Mouse (Mus musculus) forebrain, postnatal 0 days (tissue): Measurements from ENCODE around the gene Sox2. TPM values are rescaled to one million over a fixed set of nuclear protein-coding genes. Genes with fewer than 3 reads are reported as not detected.

ENCODE experiments used
- ATAC-seq: fragments of 200-750 bp; cut with Nextera tagmentation; 2 replicates; pipeline ENCODE4 v1.8.0; 2017; ENCODE audit warnings: mild to moderate bottlenecking, moderate library complexity
- DNase-seq: peaks from one replicate; pipeline ENCODE4 v3.0.0-alpha.2; 2015
- H3K27ac ChIP-seq: fragments of 300-500 bp; sonication (generic); 2 replicates; pipeline ENCODE4 v1.5.1; 2014; ENCODE audit warnings: low read depth, mild to moderate bottlenecking, antibody characterized with exemption, low read length, moderate library complexity, mixed read lengths
- H3K27me3 ChIP-seq: fragments of 300-500 bp; sonication (generic); 2 replicates; pipeline ENCODE4 v1.6.1; 2014; ENCODE audit warnings: mild to moderate bottlenecking, low read length, mixed read lengths; ENCODE audit not compliant: insufficient read depth
- H3K36me3 ChIP-seq: fragments of 300-500 bp; sonication (generic); 2 replicates; pipeline ENCODE4 v1.6.1; 2014; ENCODE audit warnings: mild to moderate bottlenecking, moderate library complexity; ENCODE audit not compliant: insufficient read depth
- H3K4me1 ChIP-seq: fragments of 300-500 bp; sonication (generic); 2 replicates; pipeline ENCODE4 v1.6.1; 2014; ENCODE audit warnings: antibody characterized with exemption; ENCODE audit not compliant: insufficient read depth
- H3K4me2 ChIP-seq: fragments of 300-500 bp; sonication (generic); 2 replicates; pipeline ENCODE4 v1.6.1; 2014; ENCODE audit warnings: low read depth, mild to moderate bottlenecking, moderate library complexity
- H3K4me3 ChIP-seq: fragments of 300-500 bp; sonication (generic); 2 replicates; pipeline ENCODE4 v1.5.1; 2014; ENCODE audit warnings: low read depth, low read length, mixed read lengths
- H3K9ac ChIP-seq: fragments of 300-500 bp; sonication (generic); 2 replicates; pipeline ENCODE4 v1.6.1; 2014; ENCODE audit warnings: mild to moderate bottlenecking
- H3K9me3 ChIP-seq: fragments of 300-500 bp; sonication (generic); 2 replicates; pipeline ENCODE4 v1.6.1; 2016; ENCODE audit warnings: low read length
- CTCF ChIP-seq: sonication (generic); IDR thresholded peaks from 2 replicates; pipeline ENCODE4 v1.5.1; 2016; ENCODE audit warnings: antibody characterized with exemption, control low read depth, low read depth
- WGBS: fragments of 180-500 bp; shearing (Covaris S2); extraction: QIAGEN DNeasy Blood & Tissue Kit; methylation state at CpG from one replicate; pipeline ENCODE4 v1.1.7; 2014; 5-methylcytosine and 5-hydroxymethylcytosine counted together
- polyA plus RNA-seq: library from polyadenylated mRNA; unstranded; fragments of >200 nt; fragmentation: Nextera tagmentation; extraction: Ambion mirVana; gene quantifications from 2 replicates; pipeline ENCODE4 v1.2.1, GENCODE M21; 2015
- total RNA-seq: library from RNA; depleted of rRNA; stranded (reverse); fragments of >200 nt; gene quantifications from 2 replicates; pipeline ENCODE4 v1.2.3, GENCODE M21; 2014

Sox2 gene
- total and polyA plus RNA-seq, 2 experiments from 2014 or later, result 31.0 to 120 TPM

DNA sequence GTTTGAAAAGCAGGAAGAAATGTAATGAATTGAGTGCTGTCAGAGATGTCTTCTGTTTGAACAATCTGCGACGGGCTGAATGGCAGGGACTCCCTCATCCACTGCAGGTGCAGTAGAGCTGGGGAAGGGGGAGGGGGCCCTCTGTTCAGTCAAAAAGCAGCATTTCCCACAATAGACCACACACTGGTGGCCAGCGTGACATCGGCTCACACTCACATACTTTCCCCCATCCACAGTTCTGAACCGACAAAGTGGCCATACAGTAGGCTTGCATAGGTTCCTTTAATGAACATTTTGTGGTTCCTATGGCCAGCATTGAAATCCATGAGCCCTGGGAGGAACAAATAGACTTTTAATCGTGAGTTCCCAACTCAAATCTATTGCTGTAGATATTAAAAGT, 9.7 kb downstream of the Sox2 start:
- peak overlapping the region; percentile 88 for H3K4me2 ChIP-seq
- no peaks in the 10 kb centered on the region for H3K36me3 ChIP-seq
- peaks cover 6% of the 10 kb centered on the region for H3K4me1 ChIP-seq
- H3K4me3 ChIP-seq, result no peak overlapping the region
- H3K27me3 ChIP-seq, result 0 out of 2 replicates have a peak, but pooled peaks cover 4% of the 10 kb centered on the region
- WGBS, result 13% methylated on average over 6 of the region's 6 CpGs
- ATAC-seq (peak; percentile 27; the same call in 1 of the 2 replicates), DNase-seq (peak; percentile 74)
- no peaks in the 10 kb centered on the region for H3K9me3 ChIP-seq
- no peak for TF ChIP-seq CTCF
- H3K9ac ChIP-seq, result peak overlapping the region; percentile 47; the same call in 1 of the 2 replicates
- H3K27ac ChIP-seq, result peak overlapping the region; percentile 92

GRCm38 (mm10) chr3:34660542-34661290, 10.5 kb downstream of the Sox2 start:
- Histone ChIP-seq H3K27me3 (0 out of 2 replicates have a peak, but pooled peaks cover 4% of the 10 kb centered on the region), H3K27ac (peak overlapping the region; percentile 92), H3K9ac (peak overlapping the region; percentile 61), H3K4me2 (peak overlapping the region; percentile 88), H3K4me3 (peak overlapping the region; percentile 5; the same call in 1 of the 2 replicates), H3K4me1 (peaks cover 6% of the 10 kb centered on the region), H3K9me3 (no peaks in the 10 kb centered on the region), H3K36me3 (no peaks in the 10 kb centered on the region)
- TF ChIP-seq CTCF, result no peak
- 16% methylated on average over 14 of the region's 14 CpGs for WGBS
- ATAC-seq (no peak), DNase-seq (peak; percentile 71)

- Histone ChIP-seq H3K4me3 (peak overlapping the region; percentile 39; the same call in 1 of the 2 replicates), H3K4me1 (peaks cover 6% of the 10 kb centered on the region), H3K27me3 (0 out of 2 replicates have a peak, but pooled peaks cover 4% of the 10 kb centered on the region), H3K27ac (peak overlapping the region; percentile 92), H3K36me3 (no peaks in the 10 kb centered on the region), H3K9me3 (no peaks in the 10 kb centered on the region), H3K9ac (peak overlapping the region; percentile 61), H3K4me2 (peak overlapping the region; percentile 88)
- ATAC-seq, result no peak
- WGBS, result 4% methylated on average over 31 of the region's 32 CpGs
- no peak for TF ChIP-seq CTCF
- peak; percentile 73 for DNase-seq
These were observed 11.3 kb downstream of the Sox2 start for GRCm38 (mm10) chr3:34661341-34662007.

GRCm38 (mm10) chr3:34662008-34662711, 12.0 kb downstream of the Sox2 start:
- Histone ChIP-seq H3K9ac (peak overlapping the region; percentile 61), H3K27ac (peak overlapping the region; percentile 92), H3K27me3 (0 out of 2 replicates have a peak, but pooled peaks cover 3% of the 10 kb centered on the region), H3K9me3 (no peaks in the 10 kb centered on the region), H3K4me1 (peaks cover 6% of the 10 kb centered on the region), H3K36me3 (no peaks in the 10 kb centered on the region), H3K4me3 (peak overlapping the region; percentile 39), H3K4me2 (peak overlapping the region; percentile 88)
- DNase-seq (no peak), ATAC-seq (0 out of 2 replicates have a peak, but pooled peaks have one; percentile 8)
- 6% methylated on average over 15 of the region's 15 CpGs for WGBS
- no peak for TF ChIP-seq CTCF

DNA sequence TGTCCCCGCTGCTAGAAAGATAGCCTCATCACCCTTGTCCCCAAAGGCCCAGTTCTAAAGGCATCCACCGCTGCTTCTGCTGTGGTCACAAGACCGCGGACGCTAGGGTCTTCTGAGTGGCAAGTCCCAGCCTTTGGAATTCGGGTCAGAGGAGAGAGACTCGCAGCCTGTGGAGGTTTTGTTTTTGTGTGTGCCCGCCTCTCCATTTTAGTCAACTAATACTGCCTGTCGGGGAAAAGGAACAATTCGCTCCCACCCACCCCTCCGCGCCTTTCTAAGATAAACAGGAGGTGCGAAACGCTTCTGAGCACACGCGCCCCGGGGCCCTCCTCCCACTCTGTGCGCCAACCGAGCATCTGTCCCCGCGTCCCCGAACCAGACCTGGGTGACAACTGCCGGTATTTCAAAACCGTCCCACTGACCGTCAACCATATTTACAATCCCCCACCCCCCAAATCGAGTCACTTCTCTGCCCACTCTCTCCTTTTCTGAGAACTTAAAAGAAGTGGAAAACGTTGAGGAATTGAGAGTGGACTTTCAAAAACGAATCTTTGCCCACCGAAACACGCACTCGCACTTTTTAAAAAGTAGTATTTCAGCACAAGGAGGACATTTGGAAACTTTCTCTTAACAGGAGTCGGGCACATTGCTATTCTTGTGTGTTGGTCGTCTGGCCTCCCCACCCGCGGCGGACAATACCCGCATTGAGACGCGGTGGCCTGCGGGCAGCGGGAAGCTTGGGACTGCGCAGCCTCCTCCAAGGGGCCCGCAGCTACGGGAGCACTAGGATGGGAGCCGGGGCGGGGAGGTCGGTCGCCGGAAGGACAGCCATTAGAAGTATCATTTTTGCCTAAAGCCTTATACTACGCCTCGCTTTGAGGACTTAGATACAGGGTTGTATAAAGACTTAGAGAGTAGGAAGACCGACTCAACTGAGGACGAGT, 12.8 kb downstream of the Sox2 start:
- Histone ChIP-seq H3K9ac (peak overlapping the region; percentile 61), H3K4me3 (peak overlapping the region; percentile 39), H3K36me3 (no peaks in the 10 kb centered on the region), H3K4me1 (peaks cover 6% of the 10 kb centered on the region), H3K9me3 (no peaks in the 10 kb centered on the region), H3K27me3 (no peaks in the 10 kb centered on the region), H3K27ac (peak overlapping the region; percentile 92), H3K4me2 (peak overlapping the region; percentile 88)
- no peak for TF ChIP-seq CTCF
- DNase-seq, result peak; percentile 75
- 1% methylated on average over 53 of the region's 53 CpGs for WGBS
- ATAC-seq, result no peak
